Mouse (Mus musculus): ENCODE results near the gene Wdr46.

Wdr46 gene

DNA sequence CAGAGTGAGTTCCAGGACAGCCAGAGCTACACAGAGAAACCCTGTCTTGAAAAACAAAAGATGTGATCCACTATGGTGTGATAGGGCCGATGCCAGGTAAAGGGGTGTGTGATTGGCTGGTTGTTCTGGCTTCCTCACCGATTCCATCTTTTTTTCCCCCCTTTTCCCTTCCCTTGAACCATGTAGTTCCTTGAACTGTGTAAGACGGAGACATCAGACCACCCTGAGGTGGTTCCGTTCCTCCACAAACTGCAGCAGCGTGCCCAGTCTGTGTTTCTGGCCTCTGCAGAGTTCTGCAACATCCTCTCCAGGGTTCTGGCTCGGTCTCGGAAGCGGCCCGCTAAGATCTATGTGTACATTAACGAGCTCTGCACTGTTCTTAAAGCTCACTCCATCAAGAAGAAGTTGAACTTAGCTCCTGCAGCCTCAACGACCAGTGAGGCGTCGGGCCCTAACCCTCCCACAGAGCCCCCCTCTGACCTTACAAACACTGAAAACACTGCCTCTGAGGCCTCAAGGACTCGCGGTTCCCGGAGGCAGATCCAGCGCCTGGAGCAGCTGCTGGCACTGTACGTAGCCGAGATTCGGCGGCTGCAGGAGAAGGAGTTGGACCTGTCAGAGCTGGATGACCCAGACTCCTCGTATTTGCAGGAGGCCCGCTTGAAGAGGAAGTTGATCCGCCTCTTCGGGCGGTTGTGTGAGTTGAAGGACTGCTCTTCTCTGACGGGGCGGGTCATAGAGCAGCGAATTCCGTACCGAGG is 29.2 kb upstream of the Wdr46 start:
- peak; percentile 25 to 48 for DNase-seq (ENCODE audit: low spot score in 2 of 2)

DNA sequence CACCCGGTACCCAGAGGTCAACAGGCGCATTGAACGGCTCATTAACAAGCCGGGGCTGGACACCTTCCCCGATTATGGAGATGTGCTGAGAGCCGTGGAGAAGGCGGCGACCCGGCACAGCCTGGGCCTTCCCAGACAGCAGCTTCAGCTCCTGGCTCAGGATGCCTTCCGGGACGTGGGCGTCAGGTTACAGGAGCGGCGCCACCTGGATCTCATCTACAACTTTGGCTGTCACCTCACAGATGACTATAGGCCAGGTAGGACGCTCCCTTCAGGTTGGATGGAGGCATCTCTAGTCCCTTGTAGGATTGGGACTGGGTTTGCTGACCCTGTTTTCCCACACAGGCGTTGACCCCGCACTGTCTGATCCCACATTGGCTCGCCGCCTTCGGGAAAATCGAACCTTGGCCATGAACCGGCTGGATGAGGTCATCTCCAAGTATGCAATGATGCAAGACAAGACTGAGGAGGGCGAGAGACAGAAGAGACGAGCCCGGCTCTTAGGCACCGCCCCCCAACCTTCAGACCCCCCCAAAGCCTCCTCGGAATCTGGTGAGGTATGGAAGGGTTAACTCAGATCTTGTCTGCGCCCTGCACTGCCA is 28.5 kb upstream of the Wdr46 start:
- DNase-seq (ENCODE audit: low spot score in 2 of 2): peak in 1 of 2 experiments; percentile 50

DNA sequence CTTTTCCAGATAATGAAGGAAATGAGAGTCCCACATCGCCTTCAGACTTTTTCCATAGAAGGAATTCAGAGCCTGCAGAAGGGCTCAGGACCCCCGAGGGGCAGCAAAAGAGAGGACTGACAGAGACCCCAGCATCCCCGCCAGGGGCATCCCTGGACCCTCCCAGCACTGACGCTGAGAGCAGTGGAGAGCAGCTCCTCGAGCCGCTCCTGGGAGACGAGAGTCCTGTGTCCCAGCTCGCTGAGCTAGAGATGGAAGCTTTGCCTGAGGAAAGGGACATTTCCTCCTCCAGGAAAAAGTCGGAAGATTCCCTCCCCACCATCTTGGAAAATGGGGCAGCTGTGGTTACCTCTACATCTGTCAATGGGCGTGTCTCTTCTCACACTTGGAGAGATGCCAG is 27.2 kb upstream of the Wdr46 start:
- DNase-seq (ENCODE audit: low spot score in 2 of 2): peak in 1 of 2 experiments; percentile 24

DNA sequence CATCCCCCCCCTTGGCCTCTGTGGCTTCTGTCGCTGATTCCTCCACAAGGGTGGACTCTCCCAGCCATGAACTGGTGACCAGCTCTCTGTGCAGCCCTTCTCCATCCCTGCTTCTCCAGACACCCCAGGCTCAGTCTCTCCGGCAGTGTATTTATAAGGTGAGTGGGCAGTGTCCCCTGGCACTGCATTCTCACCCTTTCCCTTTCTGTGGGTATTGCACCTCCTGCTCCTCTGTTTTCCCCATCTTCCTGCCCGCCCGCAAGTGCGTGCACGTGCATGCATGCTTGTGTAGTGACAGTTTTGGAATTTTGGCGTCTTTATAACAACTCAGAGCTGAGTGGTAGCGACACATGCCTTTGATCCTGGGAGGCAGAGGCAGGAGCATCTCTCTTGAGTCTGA is 26.6 kb upstream of the Wdr46 start:
- peak in 1 of 2 experiments; percentile 30 for DNase-seq (ENCODE audit: low spot score in 2 of 2)

DNA sequence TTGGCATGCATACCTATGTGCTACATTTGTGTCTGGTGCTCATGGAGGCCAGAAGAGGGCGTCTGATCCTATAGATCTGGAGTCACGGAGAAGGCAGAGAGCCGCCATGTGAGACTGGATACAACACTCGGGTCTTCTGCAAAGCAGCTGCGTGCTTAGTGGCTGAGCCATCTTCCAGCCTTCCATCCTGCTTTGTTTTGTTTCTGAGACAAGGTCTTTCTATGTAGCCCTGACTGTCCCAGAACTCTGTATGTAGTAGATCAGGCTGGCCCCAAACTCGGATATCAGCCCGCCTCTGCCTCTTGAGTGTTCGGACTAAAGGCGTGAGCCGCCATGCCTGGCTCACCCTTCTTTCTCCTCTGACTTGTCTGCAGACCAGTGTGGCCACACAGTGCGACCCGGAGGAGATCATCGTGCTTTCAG is 25.5 kb upstream of the Wdr46 start:
- peak in 1 of 2 experiments; percentile 51 for DNase-seq (ENCODE audit: low spot score in 2 of 2)

DNA sequence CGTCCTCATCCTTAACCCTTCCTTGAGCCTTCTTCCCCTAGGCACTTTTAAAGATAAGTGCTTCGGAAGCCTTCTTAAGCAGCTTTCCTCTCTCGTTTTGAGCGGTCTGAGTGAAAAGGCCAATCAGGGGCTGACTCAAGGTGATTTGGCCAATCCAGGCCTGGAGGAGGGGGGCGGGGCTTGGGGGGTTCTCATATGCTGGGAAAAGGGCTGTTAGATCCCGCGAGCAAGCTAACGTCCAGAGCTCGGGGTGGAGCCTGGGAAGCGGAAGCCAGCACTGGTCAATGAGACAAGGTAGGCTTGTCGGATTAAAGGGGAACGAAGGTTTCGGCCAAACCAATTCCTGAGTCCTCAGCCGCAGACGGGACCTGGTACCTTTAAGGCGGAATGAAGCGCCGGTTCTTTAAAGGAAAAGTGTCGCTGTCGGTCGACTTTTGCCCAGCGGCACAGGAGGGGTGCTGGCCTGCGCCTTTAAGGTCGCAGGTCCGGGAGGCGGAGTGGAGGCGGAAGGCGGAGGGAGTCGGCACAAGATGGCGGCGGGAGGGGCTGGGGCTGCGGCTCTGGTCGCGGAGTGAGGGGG is 24.7 kb upstream of the Wdr46 start, which contains the start of the genes Tapbp and Zbtb22:
Gene Tapbp, plus strand, starts transcription at position 229 of the 580 bp plus-strand sequence.
Gene Zbtb22, plus strand, starts transcription at position 234 of the 580 bp plus-strand sequence.
- peak; percentile 97 to 98 for DNase-seq (ENCODE audit: low spot score in 2 of 2)

DNA sequence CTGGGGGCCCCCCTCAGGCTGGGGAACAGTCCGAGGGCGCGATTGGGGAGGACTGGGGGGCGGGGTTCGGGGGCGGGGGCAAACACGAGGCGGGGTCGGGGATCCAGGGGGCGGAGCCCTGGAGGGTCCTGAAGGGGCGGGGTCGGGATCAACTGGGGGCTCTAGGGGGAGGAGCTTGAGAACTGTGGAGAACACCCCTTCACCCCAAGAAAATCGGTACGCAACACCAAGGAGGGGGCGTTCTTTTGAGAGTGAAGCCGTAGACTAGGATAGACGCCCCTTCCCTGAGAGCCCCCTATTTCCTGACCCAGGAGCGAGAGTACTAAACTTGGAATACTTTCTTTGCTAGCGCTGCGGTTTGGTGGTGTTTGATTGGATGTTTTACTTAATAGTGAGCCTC is 24.2 kb upstream of the Wdr46 start:
- DNase-seq (ENCODE audit: low spot score in 2 of 2): peak in 1 of 2 experiments; percentile 67

DNA sequence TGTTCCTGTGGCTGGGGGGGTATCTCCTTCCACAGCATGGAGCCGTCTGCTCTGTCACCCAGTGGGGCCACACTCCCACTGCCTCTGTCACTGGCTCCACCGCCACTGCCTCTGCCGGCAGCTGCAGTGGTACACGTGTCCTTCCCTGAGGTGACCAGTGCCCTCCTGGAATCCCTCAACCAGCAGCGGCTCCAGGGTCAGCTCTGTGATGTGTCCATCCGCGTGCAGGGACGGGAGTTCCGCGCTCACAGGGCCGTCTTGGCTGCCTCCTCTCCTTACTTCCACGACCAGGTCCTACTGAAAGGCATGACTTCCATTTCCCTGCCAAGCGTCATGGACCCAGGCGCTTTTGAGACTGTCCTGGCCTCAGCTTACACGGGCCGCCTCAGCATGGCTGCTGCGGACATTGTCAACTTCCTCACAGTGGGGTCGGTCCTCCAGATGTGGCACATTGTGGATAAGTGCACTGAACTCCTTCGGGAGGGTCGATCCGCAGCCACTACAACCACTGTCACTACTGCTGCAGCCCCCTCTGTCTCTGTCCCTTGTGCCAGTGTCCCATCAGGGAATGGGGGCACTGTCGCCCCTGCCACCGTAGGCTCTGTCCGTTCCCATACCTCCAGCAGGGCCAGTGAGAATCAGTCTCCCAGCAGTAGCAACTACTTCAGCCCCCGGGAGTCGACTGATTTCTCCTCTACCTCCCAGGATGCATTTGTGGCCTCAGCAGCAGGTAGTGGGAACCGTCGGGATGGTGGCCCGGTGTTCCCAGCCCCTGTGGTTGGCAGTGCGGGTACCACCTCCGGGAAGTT is 23.4 kb upstream of the Wdr46 start:
- DNase-seq (ENCODE audit: low spot score in 2 of 2): peak in 1 of 2 experiments; percentile 60

DNA sequence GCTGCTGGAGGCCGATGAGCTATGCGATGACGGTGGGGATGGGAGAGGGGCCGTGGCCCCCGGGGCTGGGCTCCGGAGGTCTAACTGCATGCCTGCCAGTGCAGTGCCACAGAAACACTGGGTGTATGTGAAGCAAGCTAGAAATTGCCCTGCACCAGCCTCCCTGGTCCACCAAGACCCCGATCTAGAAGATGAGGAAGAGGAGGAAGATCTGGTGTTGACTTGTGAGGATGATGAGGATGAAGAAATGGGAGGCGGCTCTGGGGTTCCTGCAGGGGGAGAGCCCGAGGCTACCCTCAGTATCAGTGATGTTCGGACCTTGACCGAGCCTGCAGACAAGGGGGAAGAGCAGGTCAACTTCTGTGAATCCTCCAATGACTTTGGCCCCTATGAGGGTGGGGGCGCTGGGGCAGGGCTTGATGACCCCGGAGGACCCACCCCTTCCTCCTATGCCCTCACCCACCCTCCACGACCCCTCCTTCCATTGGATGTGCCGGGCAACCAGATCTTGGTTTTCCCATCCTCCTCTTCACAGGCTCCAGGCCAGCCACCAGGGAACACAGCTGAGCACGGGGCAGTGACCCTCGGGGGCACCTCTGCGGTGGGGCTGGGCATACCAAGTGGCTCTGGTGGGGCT is 22.7 kb upstream of the Wdr46 start:
- DNase-seq (ENCODE audit: low spot score in 2 of 2): peak in 1 of 2 experiments; percentile 43

DNA sequence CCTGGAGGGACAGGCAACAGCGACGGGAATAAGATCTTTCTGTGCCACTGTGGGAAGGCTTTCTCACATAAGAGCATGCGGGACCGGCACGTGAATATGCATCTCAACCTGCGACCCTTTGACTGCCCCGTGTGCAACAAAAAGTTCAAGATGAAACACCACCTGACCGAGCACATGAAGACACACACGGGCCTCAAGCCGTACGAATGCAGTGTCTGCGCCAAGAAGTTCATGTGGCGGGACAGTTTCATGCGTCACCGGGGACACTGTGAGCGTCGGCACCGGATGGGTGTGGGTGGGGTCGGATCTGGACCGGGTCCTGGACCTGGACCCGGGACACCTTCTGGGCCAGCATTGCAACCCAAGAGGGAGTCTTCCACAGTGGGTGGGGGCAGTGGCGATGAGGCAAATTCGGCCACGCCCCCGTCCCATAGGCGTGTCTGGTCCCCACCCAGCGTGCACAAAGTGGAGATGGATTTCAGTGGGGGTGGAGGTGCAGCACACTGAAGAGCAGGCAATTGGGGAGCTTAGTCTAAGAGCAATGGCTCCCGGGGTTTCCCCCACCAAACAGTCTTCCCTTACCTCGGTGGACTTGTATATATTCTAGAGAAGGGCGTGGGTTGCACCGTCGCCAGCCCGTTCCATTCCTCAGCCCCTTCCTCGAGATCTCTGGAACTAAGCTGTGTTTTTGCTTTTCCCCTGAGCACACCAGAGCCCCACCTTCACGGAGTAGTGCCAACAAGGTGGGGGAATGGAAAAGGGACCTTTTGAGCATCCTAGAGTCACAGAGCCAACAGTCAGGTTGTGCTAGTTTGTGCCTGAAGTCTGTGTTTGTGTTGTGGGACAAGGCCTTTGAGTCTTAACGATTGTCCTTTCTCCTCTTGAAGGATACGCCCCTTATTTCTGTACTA is 21.9 kb upstream of the Wdr46 start:
- peak; percentile 33 to 46 for DNase-seq (ENCODE audit: low spot score in 2 of 2)

DNA sequence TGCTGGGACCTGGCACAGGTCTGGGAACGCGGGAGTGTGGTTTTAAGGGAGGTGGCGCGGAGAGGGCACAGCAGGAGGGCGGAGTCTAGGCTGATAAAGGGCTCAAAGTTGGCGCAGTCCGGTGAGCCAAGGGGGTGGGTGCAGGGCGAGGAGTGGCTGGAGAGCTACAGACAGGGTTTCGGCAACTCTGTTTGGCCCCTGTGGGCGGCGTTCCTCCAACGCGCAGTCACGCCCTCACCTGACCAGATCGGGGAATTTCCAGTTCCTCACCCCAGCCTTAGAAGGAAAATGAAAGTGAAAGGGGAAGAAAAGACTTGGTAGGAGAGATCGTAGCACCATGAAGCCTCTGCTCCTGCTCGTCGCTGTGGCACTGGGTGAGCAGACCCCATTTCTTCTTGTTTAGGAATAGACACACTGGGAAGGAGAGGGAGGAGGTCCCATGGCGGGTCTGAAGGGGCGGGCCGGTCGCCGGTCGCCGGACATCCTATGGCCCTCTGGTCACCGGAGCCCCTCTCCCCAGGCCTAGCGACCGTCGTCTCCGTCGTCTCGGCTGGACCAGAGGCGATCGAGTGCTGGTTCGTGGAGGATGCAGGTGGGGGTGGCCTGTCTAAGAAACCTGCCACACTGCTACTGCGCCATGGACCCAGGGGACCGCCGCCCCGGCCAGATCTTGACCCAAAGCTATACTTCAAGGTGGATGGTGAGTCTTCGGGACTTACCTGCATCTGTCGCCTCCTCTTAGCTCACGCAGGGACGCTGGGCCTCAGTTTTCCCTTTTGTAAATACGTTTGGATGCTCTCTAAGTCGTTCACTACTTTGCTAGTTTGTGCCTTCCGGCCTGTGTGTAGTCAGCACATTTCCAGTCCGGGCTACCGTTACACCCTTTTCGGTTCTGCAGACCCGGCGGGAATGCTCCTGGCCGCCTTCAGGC is 20.8 kb upstream of the Wdr46 start:
- DNase-seq (ENCODE audit: low spot score in 2 of 2): peak; percentile 59 to 65

DNA sequence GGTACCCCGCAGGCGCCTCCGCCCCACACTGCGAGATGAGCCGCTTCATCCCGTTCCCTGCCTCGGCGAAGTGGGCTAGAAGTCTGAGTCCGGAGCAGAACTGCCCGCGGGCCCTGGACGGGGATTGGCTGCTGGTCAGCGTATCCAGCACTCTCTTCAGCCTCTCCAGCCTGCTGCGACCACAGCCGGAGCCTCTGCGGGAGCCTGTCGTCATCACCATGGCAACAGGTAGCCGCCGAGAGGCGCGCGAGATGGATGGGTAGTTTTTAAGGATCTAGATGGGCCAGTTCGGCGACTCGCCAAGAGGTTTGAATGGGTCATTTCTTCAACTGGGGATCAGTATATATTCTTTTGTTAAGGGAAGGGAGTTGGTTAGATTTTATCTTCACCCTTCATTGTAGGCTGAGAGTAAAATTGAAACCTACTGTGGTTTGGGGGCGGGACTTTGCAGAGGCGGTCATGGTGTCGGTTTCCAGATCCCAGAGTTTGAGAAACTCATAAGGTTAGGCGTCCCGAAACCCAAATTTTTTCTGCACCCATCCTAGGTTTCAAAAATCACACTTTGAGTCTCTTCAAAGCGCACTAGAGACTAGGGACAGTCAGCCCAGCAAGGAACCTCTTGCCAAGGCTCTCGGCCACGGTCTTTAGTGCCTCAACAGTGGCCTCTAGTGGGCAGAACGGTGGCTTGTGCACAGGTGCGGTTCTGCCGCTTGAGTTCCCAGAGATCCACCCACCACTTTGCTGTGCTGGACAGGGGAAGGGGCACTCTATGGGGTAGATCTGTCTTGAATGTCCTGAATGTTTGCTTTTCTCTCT is 20.0 kb upstream of the Wdr46 start:
- DNase-seq (ENCODE audit: low spot score in 2 of 2): peak; percentile 88 to 92

DNA sequence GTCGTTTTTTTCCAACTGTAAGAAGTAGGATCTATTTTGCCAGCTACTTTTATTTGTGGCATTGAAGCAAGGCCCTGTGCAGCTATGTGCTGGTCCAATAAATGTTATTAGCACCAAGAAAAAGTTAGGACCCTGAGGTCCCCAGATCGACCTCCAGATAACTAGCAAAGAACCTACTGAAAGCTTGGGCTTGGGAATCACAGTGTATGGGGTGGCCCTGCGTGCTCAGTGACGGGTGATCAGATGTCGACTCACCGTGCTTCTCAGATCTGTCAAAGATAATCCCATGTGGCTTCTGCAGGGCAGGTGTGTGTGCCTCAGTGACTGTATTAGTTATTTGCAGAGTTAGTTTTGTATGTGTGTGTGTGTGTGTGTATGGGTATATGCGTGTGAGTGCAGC is 19.1 kb upstream of the Wdr46 start:
- no peak for DNase-seq (ENCODE audit: low spot score in 2 of 2)

DNA sequence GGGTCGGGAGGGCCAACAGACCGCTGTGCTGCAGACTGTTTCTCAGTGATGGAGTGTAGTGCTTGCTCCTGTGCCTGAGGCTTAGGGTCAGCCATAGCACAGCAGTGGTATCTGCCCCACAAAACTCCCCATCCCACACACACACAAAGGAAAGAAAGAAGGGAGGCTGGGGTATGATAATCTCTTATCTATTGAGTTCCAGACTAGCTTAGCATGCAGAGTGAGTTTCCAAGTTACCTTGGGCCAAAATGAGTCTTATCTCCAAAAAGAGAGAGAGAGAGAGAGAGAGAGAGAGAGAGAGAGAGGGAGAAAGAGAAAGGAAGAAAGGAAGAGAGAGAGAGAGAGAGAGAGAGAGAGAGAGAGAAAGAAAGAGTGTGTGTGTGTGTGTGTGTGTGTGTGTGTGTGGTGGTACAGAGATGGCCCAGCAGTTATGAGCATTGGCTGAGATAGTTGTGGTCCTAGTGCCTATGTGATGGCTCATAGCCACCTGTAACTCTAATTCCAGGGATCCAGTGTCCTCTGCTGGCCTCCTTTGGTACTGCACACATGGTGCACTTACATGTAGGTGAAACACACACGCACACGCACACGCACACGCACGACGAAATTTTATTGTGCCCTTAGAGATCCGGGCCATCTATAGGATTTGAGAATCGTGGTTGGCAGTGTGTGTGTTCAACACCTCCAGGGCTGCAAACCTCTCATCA is 15.7 kb upstream of the Wdr46 start:
- DNase-seq (ENCODE audit: low spot score in 2 of 2): no peak

DNA sequence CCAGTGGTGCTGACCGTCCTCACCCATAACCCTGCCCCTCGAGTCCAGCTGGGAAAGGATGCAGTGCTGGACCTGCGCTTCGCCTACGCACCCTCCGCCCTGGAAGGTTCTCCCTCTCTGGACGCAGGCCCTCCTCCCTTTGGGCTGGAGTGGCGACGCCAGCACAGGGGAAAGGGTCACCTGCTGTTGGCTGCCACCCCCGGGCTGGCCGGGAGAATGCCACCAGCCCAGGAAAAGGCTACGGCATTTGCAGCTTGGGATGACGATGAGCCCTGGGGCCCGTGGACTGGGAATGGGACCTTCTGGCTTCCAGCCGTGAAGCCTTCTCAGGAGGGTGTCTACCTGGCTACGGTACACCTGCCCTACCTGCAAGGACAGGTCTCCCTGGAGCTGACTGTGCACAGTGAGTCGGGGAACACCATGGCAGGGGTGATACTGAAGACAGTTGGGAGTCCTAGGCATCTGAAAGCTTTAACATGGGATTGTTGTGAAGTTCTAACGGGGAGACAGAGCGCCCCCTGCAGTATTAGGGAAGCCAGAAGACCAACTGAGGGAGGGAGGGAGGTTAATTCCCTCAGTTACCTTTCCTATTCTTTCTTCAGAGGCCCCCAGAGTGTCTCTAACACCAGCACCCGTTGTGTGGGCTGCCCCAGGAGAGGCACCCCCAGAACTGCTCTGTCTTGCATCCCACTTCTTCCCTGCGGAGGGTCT is 14.9 kb upstream of the Wdr46 start:
- no peak for DNase-seq (ENCODE audit: low spot score in 2 of 2)

DNA sequence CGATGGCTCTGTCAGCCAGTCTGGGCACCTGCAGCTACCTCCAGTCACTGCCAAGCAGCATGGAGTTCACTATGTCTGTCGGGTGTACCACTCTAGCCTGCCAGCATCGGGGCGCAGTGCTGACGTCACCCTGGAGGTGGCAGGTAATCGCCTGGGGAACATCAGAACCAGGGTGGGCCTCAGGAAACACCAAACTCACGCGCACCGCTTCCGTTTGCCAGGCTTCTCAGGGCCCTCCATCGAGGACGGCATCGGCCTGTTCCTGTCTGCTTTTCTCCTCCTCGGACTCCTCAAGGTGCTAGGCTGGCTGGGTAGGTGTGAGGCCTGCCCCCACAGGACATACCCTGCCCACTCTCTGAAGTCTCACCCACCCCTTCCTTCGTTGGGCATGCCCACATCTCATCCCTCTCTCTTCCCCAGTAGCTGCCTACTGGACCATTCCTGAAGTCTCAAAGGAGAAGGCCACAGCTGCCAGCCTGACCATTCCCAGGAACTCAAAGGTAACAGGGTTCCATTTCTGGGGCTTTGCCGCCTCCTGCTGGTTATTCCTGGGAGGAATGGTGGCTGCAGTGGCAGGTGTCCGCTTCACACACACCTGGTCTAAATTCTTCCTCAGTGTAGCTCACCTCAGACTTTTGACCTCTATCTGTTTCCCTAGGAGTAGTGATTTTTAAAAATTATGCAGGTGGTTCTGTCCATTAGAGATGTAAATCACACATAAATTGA is 14.1 kb upstream of the Wdr46 start:
- DNase-seq (ENCODE audit: low spot score in 2 of 2): no peak

Measured in right cerebral cortex, postnatal 10 days (tissue).